Mouse (Mus musculus): ENCODE measurements around the gene Ifi47. TPM values are rescaled to one million over a fixed set of nuclear protein-coding genes. Genes with fewer than 3 reads are reported as not detected.
"Not testable (repeated sequence)": the region's sequence is repeated elsewhere in the genome, so short reads cannot be mapped to it uniquely, and the experiment has no call there.

The Ifi47 gene
- 0.56 and 0.81 TPM in 2 replicates for polyA plus RNA-seq (2015; fragmentation: Nextera tagmentation; extraction: Ambion mirVana)

DNA sequence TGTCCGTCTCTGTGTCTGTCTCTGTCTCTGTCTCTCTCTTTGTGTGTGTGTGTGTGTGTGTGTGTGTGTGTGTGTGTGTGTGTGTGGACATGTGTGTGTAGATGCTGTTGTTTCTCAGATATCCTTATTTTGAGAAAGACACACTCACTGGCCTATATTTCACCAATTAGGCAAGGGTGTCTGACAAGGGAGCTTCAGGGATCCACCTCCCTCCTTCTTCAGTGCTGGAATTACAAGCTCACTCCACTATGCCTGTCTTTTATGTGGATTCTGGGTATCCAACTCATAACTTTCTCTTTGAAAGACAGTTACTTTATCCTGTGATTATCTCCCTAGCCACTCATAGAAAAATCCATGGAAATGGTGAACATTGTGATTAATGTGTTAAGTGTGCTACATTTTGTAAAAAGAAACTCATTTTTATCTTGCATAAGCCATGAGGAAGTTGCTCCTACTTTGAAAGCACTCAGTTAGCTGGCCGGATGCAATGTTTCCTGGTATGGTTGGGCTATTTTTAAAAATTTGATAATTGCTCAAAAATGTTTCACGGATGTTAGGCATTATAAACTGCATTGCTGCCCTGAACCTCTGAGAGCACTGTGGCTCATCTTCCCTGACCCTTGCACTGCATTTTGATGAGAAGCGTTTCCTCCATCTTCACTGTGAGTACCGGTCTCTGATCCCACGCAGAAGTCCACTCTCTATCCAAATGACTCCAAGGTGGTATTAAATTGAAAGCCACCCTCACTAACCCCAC is at the start of gene Ifi47:
Ifi47 (plus strand) TSS at position 587 of the 757 bp plus-strand sequence.
- WGBS: 84% methylated on average over 6 of the region's 6 CpGs
- H3K9me3 ChIP-seq (ENCODE audit: control insufficient read depth, low read length); H3K4me2 ChIP-seq (ENCODE audit: low read length); H3K27ac ChIP-seq (ENCODE audit: low read length); H3K36me3 ChIP-seq (ENCODE audit: control insufficient read depth, insufficient read depth); H3K27me3 ChIP-seq (replicated peaks; ENCODE audit: control insufficient read depth, insufficient read depth, low read length); H3K9ac ChIP-seq (replicated peaks; ENCODE audit: low read depth, low read length); ATAC-seq; H3K4me3 ChIP-seq (replicated peaks; ENCODE audit: low read length); H3K4me1 ChIP-seq (replicated peaks; ENCODE audit: control insufficient read depth, insufficient read depth, low read length): not testable (repeated sequence)

DNA sequence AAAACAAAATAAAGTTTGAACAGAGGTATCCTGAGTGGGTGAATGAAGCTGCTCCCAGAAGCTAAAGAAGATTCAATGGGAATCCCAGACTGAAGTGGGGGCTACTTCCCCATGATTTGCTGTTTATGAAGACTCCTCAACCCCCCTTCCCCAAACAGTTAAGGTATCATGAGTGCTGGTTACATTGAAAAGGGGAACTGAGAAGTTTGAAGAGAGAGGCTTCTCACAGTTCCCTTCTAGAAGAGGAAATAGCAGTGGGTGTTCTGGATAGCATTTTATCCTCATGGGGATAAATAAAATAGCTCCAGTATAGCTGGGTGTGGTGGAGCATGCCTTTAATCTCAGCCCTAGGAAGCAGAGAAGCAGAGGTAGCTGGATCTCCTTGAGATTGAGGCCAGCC is 26.3 kb upstream of the Ifi47 start:
- H3K4me2 ChIP-seq (ENCODE audit: low read length); H3K4me1 ChIP-seq (replicated peaks; ENCODE audit: control insufficient read depth, insufficient read depth, low read length): not testable (repeated sequence)

DNA sequence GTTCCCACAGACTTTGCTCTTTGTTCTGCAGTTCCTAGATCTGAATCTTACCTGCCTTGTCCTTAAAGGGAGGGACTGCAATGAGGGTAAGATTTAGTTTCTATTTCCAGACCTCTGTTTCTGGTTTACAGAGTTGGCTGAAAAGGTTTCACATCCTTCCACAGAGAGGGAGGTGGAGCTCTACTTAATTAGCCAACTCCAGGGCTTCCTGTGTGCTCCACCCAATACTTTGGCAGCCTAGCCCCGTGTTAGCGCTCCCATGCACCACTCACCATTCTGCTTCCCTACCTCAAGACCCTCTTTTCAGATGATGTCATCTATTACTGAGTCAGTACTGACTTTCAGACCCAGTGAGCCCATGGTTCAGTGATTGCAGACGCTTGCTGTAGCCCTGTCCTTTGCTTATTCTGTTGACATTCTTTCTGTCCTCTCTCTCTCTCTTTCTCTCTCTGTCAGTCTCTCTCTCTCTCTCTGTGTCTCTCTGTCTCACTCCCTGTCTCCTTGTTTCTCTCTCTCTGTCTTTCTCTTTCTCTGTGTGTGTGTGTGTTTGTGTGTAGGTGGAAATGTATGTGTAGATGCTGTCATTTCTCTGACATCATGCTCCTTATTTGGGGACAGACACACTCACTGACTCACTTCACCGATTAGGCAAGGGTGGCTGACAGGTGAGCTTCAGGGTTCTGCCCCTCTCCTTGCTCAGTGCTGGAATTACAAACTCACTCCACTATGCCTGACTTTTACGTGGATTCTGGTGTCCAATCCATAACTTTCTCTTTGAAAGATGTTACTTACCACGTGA is 25.1 kb upstream of the Ifi47 start, which contains the start of gene 9930111J21Rik2:
9930111J21Rik2 (minus strand) TSS at position 150 of the 799 bp plus-strand sequence.
- H3K4me3 ChIP-seq (replicated peaks; ENCODE audit: low read length); H3K4me2 ChIP-seq (ENCODE audit: low read length); H3K36me3 ChIP-seq (ENCODE audit: control insufficient read depth, insufficient read depth); ATAC-seq; H3K9ac ChIP-seq (replicated peaks; ENCODE audit: low read depth, low read length); H3K4me1 ChIP-seq (replicated peaks; ENCODE audit: control insufficient read depth, insufficient read depth, low read length); H3K27ac ChIP-seq (ENCODE audit: low read length); H3K27me3 ChIP-seq (replicated peaks; ENCODE audit: control insufficient read depth, insufficient read depth, low read length); H3K9me3 ChIP-seq (ENCODE audit: control insufficient read depth, low read length): not testable (repeated sequence)
- WGBS: 88% methylated on average over 1 of the region's 6 CpGs

More for the DNA sequence above, 26.3 kb upstream of the Ifi47 start:
- H3K27me3 ChIP-seq (replicated peaks; ENCODE audit: control insufficient read depth, insufficient read depth, low read length); H3K27ac ChIP-seq (ENCODE audit: low read length); H3K36me3 ChIP-seq (ENCODE audit: control insufficient read depth, insufficient read depth); H3K9me3 ChIP-seq (ENCODE audit: control insufficient read depth, low read length); ATAC-seq; H3K4me3 ChIP-seq (replicated peaks; ENCODE audit: low read length); H3K9ac ChIP-seq (replicated peaks; ENCODE audit: low read depth, low read length): not testable (repeated sequence)

DNA sequence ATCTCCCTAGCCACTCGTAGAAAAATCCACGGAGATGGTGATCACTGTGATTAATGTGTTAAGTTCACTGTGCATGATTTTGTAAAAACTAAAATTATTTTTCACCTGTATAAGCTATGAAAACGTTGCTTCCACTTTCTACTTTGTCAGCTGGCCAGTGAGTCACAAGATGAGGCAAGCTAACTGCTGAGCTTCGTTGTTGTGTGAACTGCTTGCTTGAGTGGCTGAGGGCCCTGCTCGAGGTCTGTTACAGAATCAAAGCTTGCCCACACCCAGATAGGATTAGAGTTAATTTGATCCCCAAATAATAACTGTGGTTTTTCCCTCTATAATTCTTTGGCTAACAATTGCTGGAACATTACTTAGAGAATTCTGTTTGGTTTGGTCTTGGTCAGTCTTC is 24.5 kb upstream of the Ifi47 start:
- H3K4me2 ChIP-seq (ENCODE audit: low read length); ATAC-seq; H3K36me3 ChIP-seq (ENCODE audit: control insufficient read depth, insufficient read depth); H3K4me1 ChIP-seq (replicated peaks; ENCODE audit: control insufficient read depth, insufficient read depth, low read length); H3K9ac ChIP-seq (replicated peaks; ENCODE audit: low read depth, low read length); H3K4me3 ChIP-seq (replicated peaks; ENCODE audit: low read length); H3K27ac ChIP-seq (ENCODE audit: low read length); H3K9me3 ChIP-seq (ENCODE audit: control insufficient read depth, low read length); H3K27me3 ChIP-seq (replicated peaks; ENCODE audit: control insufficient read depth, insufficient read depth, low read length): not testable (repeated sequence)
- WGBS: no CpG with 5 or more reads among the region's 5 CpGs

DNA sequence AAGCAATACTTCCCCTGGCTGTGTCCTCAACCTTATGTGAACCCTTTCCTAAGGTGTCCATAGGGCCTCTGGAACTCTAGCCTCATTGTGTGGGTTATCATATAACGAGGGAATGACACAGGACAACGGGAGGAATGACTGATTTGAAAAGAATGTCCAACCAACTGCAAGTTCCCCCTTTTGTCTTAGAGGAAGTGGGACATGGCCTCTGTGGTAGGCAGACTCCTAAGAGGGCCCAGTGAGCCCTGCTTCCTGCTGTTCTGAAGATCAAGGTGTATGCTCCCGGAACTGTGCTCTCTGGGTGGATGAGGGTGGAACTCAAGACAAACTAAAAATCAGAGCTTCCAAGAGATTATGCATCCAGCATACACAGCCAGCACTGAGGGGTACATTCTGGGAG is 16.3 kb upstream of the Ifi47 start:
- not testable (repeated sequence) for H3K4me2 ChIP-seq (ENCODE audit: low read length); H3K36me3 ChIP-seq (ENCODE audit: control insufficient read depth, insufficient read depth); ATAC-seq; H3K4me1 ChIP-seq (replicated peaks; ENCODE audit: control insufficient read depth, insufficient read depth, low read length); H3K27ac ChIP-seq (ENCODE audit: low read length); H3K27me3 ChIP-seq (replicated peaks; ENCODE audit: control insufficient read depth, insufficient read depth, low read length); H3K9ac ChIP-seq (replicated peaks; ENCODE audit: low read depth, low read length); H3K4me3 ChIP-seq (replicated peaks; ENCODE audit: low read length); H3K9me3 ChIP-seq (ENCODE audit: control insufficient read depth, low read length)
- WGBS: 67% methylated on average over 2 of the region's 3 CpGs

DNA sequence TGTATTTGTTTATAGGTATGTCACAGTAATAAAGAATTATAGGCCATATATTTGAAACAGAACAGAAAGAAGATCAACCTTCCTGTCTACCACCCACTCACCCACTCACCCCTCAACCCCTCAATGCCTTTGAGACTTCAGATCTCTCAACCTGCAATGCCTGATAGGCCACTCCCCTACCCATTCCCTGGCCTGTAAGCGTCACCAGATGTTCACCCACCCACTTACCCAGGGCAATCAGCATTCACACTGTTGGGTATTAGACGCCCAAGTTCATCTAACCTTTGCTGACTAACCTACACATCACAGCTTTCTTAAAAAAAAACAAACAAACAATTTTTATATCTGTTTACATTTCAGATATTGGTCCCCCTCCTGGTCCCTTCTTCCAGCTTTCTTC is 14.5 kb upstream of the Ifi47 start:
- not testable (repeated sequence) for H3K27ac ChIP-seq (ENCODE audit: low read length); H3K36me3 ChIP-seq (ENCODE audit: control insufficient read depth, insufficient read depth); H3K4me1 ChIP-seq (replicated peaks; ENCODE audit: control insufficient read depth, insufficient read depth, low read length); H3K9ac ChIP-seq (replicated peaks; ENCODE audit: low read depth, low read length); ATAC-seq; H3K9me3 ChIP-seq (ENCODE audit: control insufficient read depth, low read length); H3K27me3 ChIP-seq (replicated peaks; ENCODE audit: control insufficient read depth, insufficient read depth, low read length); H3K4me3 ChIP-seq (replicated peaks; ENCODE audit: low read length); H3K4me2 ChIP-seq (ENCODE audit: low read length)
- WGBS: 86% methylated on average over 2 of the region's 2 CpGs

DNA sequence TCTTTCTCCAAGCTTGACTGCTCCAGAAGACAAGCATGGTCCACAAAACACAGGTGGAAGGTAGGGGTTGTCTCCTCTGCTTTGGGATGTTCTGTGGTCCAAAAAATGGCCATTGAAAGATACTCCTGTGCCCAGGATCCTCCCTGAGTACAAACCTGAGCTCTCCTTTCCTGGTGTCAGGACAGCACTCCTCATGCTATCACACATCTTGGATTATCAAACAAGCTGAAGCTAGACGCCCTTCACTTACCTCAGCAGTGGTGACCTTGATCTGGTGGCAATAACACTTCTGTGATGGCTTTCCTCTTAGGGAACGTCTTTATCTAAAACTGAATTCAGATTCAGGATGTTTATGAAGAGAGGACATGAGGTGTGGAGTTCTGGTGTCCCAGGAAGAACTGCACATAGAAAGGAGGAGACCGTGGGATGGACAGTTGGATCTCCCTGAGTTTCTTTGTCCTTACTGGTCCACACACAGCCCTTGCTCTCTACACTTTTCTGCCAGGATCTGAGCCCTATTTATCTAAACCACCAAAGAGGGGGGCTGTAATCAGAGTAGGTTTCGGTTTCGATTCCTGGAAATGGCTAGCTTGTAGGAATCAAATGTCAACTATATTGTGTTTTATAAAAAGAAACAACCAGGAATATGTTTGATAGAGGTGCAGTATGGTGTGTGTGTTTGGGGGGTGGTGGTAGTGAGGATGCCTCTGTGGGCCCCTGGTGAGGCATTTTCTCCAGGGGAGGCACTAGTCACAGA is 12.5 kb upstream of the Ifi47 start, which contains the start of gene Tgtp2:
Tgtp2 (minus strand) TSS at position 494 of the 757 bp plus-strand sequence.
- not testable (repeated sequence) for H3K27me3 ChIP-seq (replicated peaks; ENCODE audit: control insufficient read depth, insufficient read depth, low read length); H3K9ac ChIP-seq (replicated peaks; ENCODE audit: low read depth, low read length); H3K27ac ChIP-seq (ENCODE audit: low read length); H3K9me3 ChIP-seq (ENCODE audit: control insufficient read depth, low read length); H3K4me3 ChIP-seq (replicated peaks; ENCODE audit: low read length); H3K4me1 ChIP-seq (replicated peaks; ENCODE audit: control insufficient read depth, insufficient read depth, low read length); H3K36me3 ChIP-seq (ENCODE audit: control insufficient read depth, insufficient read depth); ATAC-seq; H3K4me2 ChIP-seq (ENCODE audit: low read length)
- WGBS: 87% methylated on average over 5 of the region's 5 CpGs

DNA sequence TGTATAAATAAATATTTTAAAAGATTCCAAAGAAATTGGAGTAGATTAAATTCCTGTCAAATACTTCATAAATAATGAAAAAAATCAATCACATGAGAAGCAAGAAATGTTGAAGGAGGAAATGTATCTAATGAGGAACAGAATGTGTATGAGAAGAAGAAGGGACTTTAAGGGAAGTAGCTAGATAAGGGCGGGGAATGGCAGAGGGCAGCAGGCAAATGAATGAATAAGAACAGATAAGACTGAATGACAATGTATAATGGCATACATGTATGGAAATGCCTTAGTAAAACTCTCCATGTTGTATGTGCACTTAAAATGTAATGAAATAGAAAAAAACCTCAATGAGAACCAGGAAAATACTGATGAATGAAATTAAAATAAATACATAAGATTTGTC is 8.0 kb upstream of the Ifi47 start:
- no peak for ATAC-seq
- no peaks in the 10 kb centered on the region for H3K36me3 ChIP-seq (ENCODE audit: control insufficient read depth, insufficient read depth)
- H3K4me1 ChIP-seq (replicated peaks; ENCODE audit: control insufficient read depth, insufficient read depth, low read length): no peaks in the 10 kb centered on the region
- H3K9ac ChIP-seq (replicated peaks; ENCODE audit: low read depth, low read length): no peak overlapping the region
- H3K4me3 ChIP-seq (replicated peaks; ENCODE audit: low read length): no peak overlapping the region
- no peaks in the 10 kb centered on the region for H3K27me3 ChIP-seq (replicated peaks; ENCODE audit: control insufficient read depth, insufficient read depth, low read length)
- WGBS: 94% methylated on average over 1 of the region's 1 CpGs
- no peak overlapping the region for H3K4me2 ChIP-seq (ENCODE audit: low read length)
- no peaks in the 10 kb centered on the region for H3K9me3 ChIP-seq (ENCODE audit: control insufficient read depth, low read length)
- no peak overlapping the region for H3K27ac ChIP-seq (ENCODE audit: low read length)

DNA sequence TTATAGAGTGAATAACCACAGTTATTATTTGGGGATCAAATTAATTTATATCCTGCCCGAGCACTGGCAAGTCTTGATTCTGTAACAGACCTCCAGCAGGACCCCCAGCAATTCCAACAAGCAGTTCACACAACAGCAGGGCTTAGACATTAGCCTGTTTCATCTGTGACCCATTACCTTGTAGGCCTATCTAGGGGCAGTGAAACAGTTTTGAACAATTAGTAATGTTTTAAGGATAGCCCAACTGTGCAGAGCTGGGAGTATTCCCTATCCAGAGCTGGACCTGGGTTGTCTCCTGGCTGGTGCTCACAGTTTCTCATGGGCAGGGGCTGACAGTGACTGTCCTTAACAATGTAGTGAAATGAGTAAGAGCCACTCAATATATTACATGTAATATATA is 625 bp downstream of the Ifi47 start:
- no peak for ATAC-seq
- Histone ChIP-seq H3K9ac (replicated peaks; ENCODE audit: low read depth, low read length) (no peak overlapping the region), H3K4me3 (replicated peaks; ENCODE audit: low read length) (no peak overlapping the region), H3K36me3 (ENCODE audit: control insufficient read depth, insufficient read depth) (no peaks in the 10 kb centered on the region), H3K9me3 (ENCODE audit: control insufficient read depth, low read length) (no peaks in the 10 kb centered on the region), H3K27ac (ENCODE audit: low read length) (no peak overlapping the region), H3K4me1 (replicated peaks; ENCODE audit: control insufficient read depth, insufficient read depth, low read length) (no peaks in the 10 kb centered on the region), H3K4me2 (ENCODE audit: low read length) (no peak overlapping the region), H3K27me3 (replicated peaks; ENCODE audit: control insufficient read depth, insufficient read depth, low read length) (no peaks in the 10 kb centered on the region)
- 73% methylated on average over 1 of the region's 1 CpGs for WGBS
